In genomic region chr7:39847914-39848782, GRCm38 (mm10) we compare ENCODE assay signal across 9 mouse cellular contexts.
DNase-seq lines count a peak whose midpoint lies in the region; ATAC-seq lines count a peak whose summit lies in the region.
"Had no signal": no experiment of that assay in that cellular context is flagged by ENCODE, and none has a peak within 500 bp of the region (broad histone marks: within the 10 kb centered on the region; RNA-seq: fewer than 3 reads in every experiment).

No protein-coding gene starts in this region.

- H3K9me3 ChIP-seq in heart, embryonic 10.5 days = no peaks in the 10 kb centered on the region
- H3K9me3 ChIP-seq in neural tube, embryonic 15.5 days (replicated peaks) = no peaks in the 10 kb centered on the region
- H3K9me3 ChIP-seq: liver, embryonic 15.5 days had no signal

- H3K36me3 ChIP-seq in heart, embryonic 10.5 days = no peaks in the 10 kb centered on the region
- H3K36me3 ChIP-seq in neural tube, embryonic 15.5 days = no peaks in the 10 kb centered on the region
- H3K36me3 ChIP-seq: liver, embryonic 15.5 days had no signal

- intact Hi-C loops in left cerebral cortex, postnatal 25 days (cut with DNase I) = loop anchor here (2.0 to 10.0 kb wide), 3 partner anchors 133 to 1095 kb away; no protein-coding TSS in a partner anchor

- peak; percentile 7 to 32 for DNase-seq in heart, adult 9 months (ENCODE audit: low spot score in 2 of 2)
- no peak for DNase-seq in heart, embryonic 10.5 days (ENCODE audit: low spot score)
- DNase-seq in cerebellum, adult 9-10 months = peak; percentile 24
- DNase-seq in frontal cortex, postnatal 10 days (ENCODE audit: low spot score in 2 of 2) = peak; percentile 22 to 52
- peak; percentile 34 to 57 for DNase-seq in kidney, adult 8-10 months
- peak; percentile 76 to 82 for DNase-seq in left cerebral cortex, postnatal 25 days (ENCODE audit: low spot score in 2 of 2)

- ATAC-seq in neural tube, embryonic 15.5 days (ENCODE audit: low FRiP score) = peak; percentile 94
- no peak for ATAC-seq in erythroblast, adult 5-6 weeks (replicated peaks; ENCODE audit: low FRiP score, poor library complexity, severe bottlenecking)

- H3K27ac ChIP-seq in heart, embryonic 10.5 days = no peak overlapping the region
- H3K27ac ChIP-seq in neural tube, embryonic 15.5 days (replicated peaks) = no peak overlapping the region
- H3K27ac ChIP-seq: liver, embryonic 15.5 days had no signal

- H3K4me2 ChIP-seq in neural tube, embryonic 15.5 days = no peak overlapping the region
- H3K4me2 ChIP-seq: liver, embryonic 15.5 days had no signal

- H3K9ac ChIP-seq in neural tube, embryonic 15.5 days (replicated peaks) = no peak overlapping the region
- H3K9ac ChIP-seq: liver, embryonic 15.5 days had no signal

- no peaks in the 10 kb centered on the region for H3K27me3 ChIP-seq in heart, embryonic 10.5 days (ENCODE audit: insufficient read depth, poor library complexity, severe bottlenecking)
- H3K27me3 ChIP-seq in neural tube, embryonic 15.5 days (replicated peaks) = no peaks in the 10 kb centered on the region
- H3K27me3 ChIP-seq: liver, embryonic 15.5 days had no signal

- H3K4me3 ChIP-seq in heart, embryonic 10.5 days = no peak overlapping the region
- H3K4me3 ChIP-seq in neural tube, embryonic 15.5 days (replicated peaks) = no peak overlapping the region
- H3K4me3 ChIP-seq: liver, embryonic 15.5 days had no signal

- no peaks in the 10 kb centered on the region for H3K4me1 ChIP-seq in heart, embryonic 10.5 days
- H3K4me1 ChIP-seq in neural tube, embryonic 15.5 days = no peaks in the 10 kb centered on the region
- H3K4me1 ChIP-seq: liver, embryonic 15.5 days had no signal

- WGBS in heart, embryonic 10.5 days = 45% methylated on average over 7 of the region's 7 CpGs
- 44% methylated on average over 7 of the region's 7 CpGs for WGBS in neural tube, embryonic 15.5 days
